Mouse (Mus musculus) G1E (cell line): ENCODE results near the gene Tut7. TPM values are rescaled to one million over a fixed set of nuclear protein-coding genes. Genes with fewer than 3 reads are reported as not detected.
A peak's percentile ranks its signal among the peaks of the same experiment; 100 is the strongest.

Experiments
- ATAC-seq: 2 replicates; pipeline ENCODE4 v1.8.0; 2016; ENCODE audit warnings: mild to moderate bottlenecking; ENCODE audit not compliant: insufficient number of reproducible peaks, poor library complexity, low FRiP score, severe bottlenecking; ENCODE audit errors: extremely low read depth
- DNase-seq: peaks from one replicate; pipeline ENCODE4 v3.0.0; 2012; ENCODE audit warnings: low spot score
- H3K27me3 ChIP-seq: 2 replicates; pipeline ENCODE4 v1.6.1; 2012; ENCODE audit warnings: mild to moderate bottlenecking, low read length, inconsistent platforms; ENCODE audit not compliant: insufficient read depth
- H3K36me3 ChIP-seq: replicated peaks from 2 replicates; pipeline ENCODE3; 2012; ENCODE audit warnings: mild to moderate bottlenecking, inconsistent platforms
- H3K4me1 ChIP-seq: 2 replicates; pipeline ENCODE4 v1.6.1; 2012; ENCODE audit warnings: low read depth, low read length, inconsistent platforms, mixed read lengths; ENCODE audit not compliant: insufficient read depth
- H3K4me3 ChIP-seq: 2 replicates; pipeline ENCODE4 v1.5.1; 2012; ENCODE audit warnings: low read depth, mild to moderate bottlenecking, inconsistent platforms, low read length, moderate library complexity, mixed read lengths
- H3K9me3 ChIP-seq: replicated peaks from 2 replicates; pipeline ENCODE4 v1.6.1; 2012; ENCODE audit warnings: inconsistent platforms
- CTCF ChIP-seq: IDR thresholded peaks from 2 replicates; pipeline ENCODE4 v1.5.1; 2012; ENCODE audit warnings: low read depth, low read length, inconsistent platforms, mixed read lengths
- GATA1 ChIP-seq: IDR thresholded peaks from 2 replicates; pipeline ENCODE4 v1.6.1; 2012; ENCODE audit warnings: borderline replicate concordance, low read length, inconsistent platforms, mixed read lengths
- GATA2 ChIP-seq: IDR thresholded peaks from 2 replicates; pipeline ENCODE4 v1.6.1; 2012; ENCODE audit warnings: low read depth, low read length, inconsistent platforms, borderline replicate concordance
- POLR2AphosphoS5 ChIP-seq: IDR thresholded peaks from 2 replicates; pipeline ENCODE4 v1.6.1; 2012; ENCODE audit warnings: low read depth, low read length, inconsistent platforms; ENCODE audit not compliant: insufficient replicate concordance
- TAL1 ChIP-seq: conservative IDR thresholded peaks from 2 replicates; pipeline ENCODE4 v1.6.1; 2012; ENCODE audit warnings: low read depth, low read length, inconsistent platforms, mixed read lengths
- polyA plus RNA-seq: library from polyadenylated mRNA; stranded (reverse); fragments of >175 nt; gene quantifications from 2 replicates; pipeline ENCODE4 v1.2.3, GENCODE M21; 2012
- total RNA-seq, 2 experiments: library from RNA; stranded (forward) in 1 of 2; stranded (reverse) in 1 of 2; fragments of 200-1000 nt in 1 of 2; fragments of >200 nt in 1 of 2; fragmentation: Nextera tagmentation in 1 of 2; gene quantifications; 2 replicates each; pipeline ENCODE4 v1.2.3; 2014 to 2017

Tut7 gene
- total and polyA plus RNA-seq, 3 experiments, result 66.1 to 232 (median 194) TPM

- DNase-seq (no peak), ATAC-seq (no peak)
- Histone ChIP-seq H3K9me3 (no peaks in the 10 kb centered on the region), H3K4me1 (peaks cover 17% of the 10 kb centered on the region), H3K27me3 (peaks cover 25% of the 10 kb centered on the region), H3K4me3 (no peak overlapping the region), H3K36me3 (peaks cover 25% of the 10 kb centered on the region)
- TF ChIP-seq CTCF (no peak), POLR2AphosphoS5 (no peak), GATA1 (no peak), GATA2 (no peak), TAL1 (no peak)
Observed at GRCm38 (mm10) chr13:59750310-59750709, 72.6 kb downstream of the Tut7 start.

GRCm38 (mm10) chr13:59746711-59747110 lies 76.2 kb downstream of the Tut7 start, which contains the start of gene 1700014D04Rik:
TSS of gene 1700014D04Rik (minus strand) at chr13:59746752.
- no peak for TF ChIP-seq POLR2AphosphoS5
- TF ChIP-seq TAL1, result no peak
- TF ChIP-seq GATA2, result no peak
- no peak for TF ChIP-seq CTCF
- TF ChIP-seq GATA1, result no peak
- H3K9me3 ChIP-seq, result no peaks in the 10 kb centered on the region
- DNase-seq (no peak), ATAC-seq (no peak)
- no peaks in the 10 kb centered on the region for H3K36me3 ChIP-seq
- H3K27me3 ChIP-seq, result peaks cover 51% of the 10 kb centered on the region
- H3K4me1 ChIP-seq, result peaks cover 24% of the 10 kb centered on the region
- no peak within 1 kb of the TSS for H3K4me3 ChIP-seq

- no peak for DNase-seq
- ATAC-seq, result no peak
- H3K27me3 ChIP-seq, result peaks cover 51% of the 10 kb centered on the region
- H3K4me3 ChIP-seq, result no peak overlapping the region
- H3K4me1 ChIP-seq, result peaks cover 23% of the 10 kb centered on the region
- no peaks in the 10 kb centered on the region for H3K36me3 ChIP-seq
- TF ChIP-seq GATA2 (no peak), GATA1 (no peak), POLR2AphosphoS5 (no peak), CTCF (no peak), TAL1 (no peak)
- no peaks in the 10 kb centered on the region for H3K9me3 ChIP-seq
Observed at GRCm38 (mm10) chr13:59746164-59746563, 76.8 kb downstream of the Tut7 start.

GRCm38 (mm10) chr13:59745462-59745861 lies 77.5 kb downstream of the Tut7 start:
- no peak for ATAC-seq
- TF ChIP-seq GATA1 (no peak), CTCF (no peak)

GRCm38 (mm10) chr13:59741697-59742096 lies 81.2 kb downstream of the Tut7 start:
- Histone ChIP-seq H3K4me3 (no peak overlapping the region), H3K4me1 (peaks cover 26% of the 10 kb centered on the region), H3K27me3 (peaks cover 32% of the 10 kb centered on the region), H3K36me3 (no peaks in the 10 kb centered on the region), H3K9me3 (no peaks in the 10 kb centered on the region)
- DNase-seq (peak; percentile 28), ATAC-seq (peak; percentile 46; the same call in 1 of the 2 replicates)
- TF ChIP-seq POLR2AphosphoS5, result no peak
- no peak for TF ChIP-seq GATA1
- TF ChIP-seq TAL1, result no peak
- TF ChIP-seq CTCF, result no peak
- no peak for TF ChIP-seq GATA2

More at GRCm38 (mm10) chr13:59745462-59745861, 77.5 kb downstream of the Tut7 start:
- Histone ChIP-seq H3K36me3 (no peaks in the 10 kb centered on the region), H3K27me3 (peaks cover 51% of the 10 kb centered on the region), H3K4me1 (peaks cover 17% of the 10 kb centered on the region), H3K4me3 (no peak overlapping the region), H3K9me3 (no peaks in the 10 kb centered on the region)
- DNase-seq, result no peak

- peaks cover 28% of the 10 kb centered on the region for H3K4me1 ChIP-seq
Observed at GRCm38 (mm10) chr13:59741096-59741495, 81.9 kb downstream of the Tut7 start.

GRCm38 (mm10) chr13:59739397-59739796 lies 83.5 kb downstream of the Tut7 start:
- Histone ChIP-seq H3K4me3 (no peak overlapping the region), H3K36me3 (no peaks in the 10 kb centered on the region), H3K9me3 (no peaks in the 10 kb centered on the region), H3K27me3 (peaks cover 19% of the 10 kb centered on the region), H3K4me1 (peaks cover 44% of the 10 kb centered on the region)
- no peak for TF ChIP-seq TAL1
- TF ChIP-seq POLR2AphosphoS5, result no peak
- TF ChIP-seq CTCF, result no peak
- no peak for TF ChIP-seq GATA2
- TF ChIP-seq GATA1, result no peak
- DNase-seq, result no peak
- ATAC-seq, result no peak

More at GRCm38 (mm10) chr13:59741096-59741495, 81.9 kb downstream of the Tut7 start:
- TF ChIP-seq POLR2AphosphoS5 (no peak), CTCF (no peak), TAL1 (no peak), GATA1 (no peak), GATA2 (no peak)
- no peaks in the 10 kb centered on the region for H3K9me3 ChIP-seq
- H3K27me3 ChIP-seq, result peaks cover 26% of the 10 kb centered on the region
- no peaks in the 10 kb centered on the region for H3K36me3 ChIP-seq
- no peak for ATAC-seq
- no peak for DNase-seq
- no peak overlapping the region for H3K4me3 ChIP-seq
